Comparison of ENCODE assay signal across 15 mouse cellular contexts in genomic region chr19:45447222-45447621, GRCm38 (mm10).
DNase-seq lines count a peak whose midpoint lies in the region; ATAC-seq lines count a peak whose summit lies in the region.
"Had no signal": no experiment of that assay in that cellular context is flagged by ENCODE, and none has a peak within 500 bp of the region (broad histone marks: within the 10 kb centered on the region; RNA-seq: fewer than 3 reads in every experiment).

No protein-coding gene starts in this region.

- DNase-seq in heart, postnatal 36 days, result no peak
- DNase-seq in neural tube, embryonic 10.5 days (ENCODE audit: extremely low spot score, low spot score), result no peak
- no peak for DNase-seq in liver, embryonic 13.5 days
- no peak for DNase-seq in ovary, postnatal 10 days (ENCODE audit: low spot score)
- no peak for DNase-seq in left cerebral cortex, adult 11 months (ENCODE audit: low spot score)
- DNase-seq: cerebellum, postnatal 25 days; heart, postnatal 14 days; kidney, adult 18-20 months; kidney, postnatal 25 days; thymus, adult 18-20 months had no signal

- intact Hi-C loops in heart, postnatal 36 days (cut with DNase I), result no loop called here

- peak overlapping the region; percentile 13; the same call in 1 of the 2 replicates for H3K4me3 ChIP-seq in heart, embryonic 12.5 days
- no peak overlapping the region for H3K4me3 ChIP-seq in neural tube, embryonic 12.5 days
- peak overlapping the region; percentile 60 for H3K4me3 ChIP-seq in liver, embryonic 13.5 days (replicated peaks)
- H3K4me3 ChIP-seq: limb, embryonic 10.5 days; lung, embryonic 15.5 days had no signal

- no peak overlapping the region for H3K27ac ChIP-seq in heart, embryonic 12.5 days (ENCODE audit: poor library complexity, severe bottlenecking)
- no peak overlapping the region for H3K27ac ChIP-seq in neural tube, embryonic 12.5 days
- H3K27ac ChIP-seq in liver, embryonic 13.5 days, result peak overlapping the region; percentile 97
- H3K27ac ChIP-seq: limb, embryonic 10.5 days; lung, embryonic 15.5 days had no signal

- no peaks in the 10 kb centered on the region for H3K27me3 ChIP-seq in heart, embryonic 12.5 days (replicated peaks)
- H3K27me3 ChIP-seq in neural tube, embryonic 12.5 days (replicated peaks), result 0 out of 2 replicates have a peak, but pooled peaks cover 2% of the 10 kb centered on the region
- no peaks in the 10 kb centered on the region for H3K27me3 ChIP-seq in liver, embryonic 13.5 days
- H3K27me3 ChIP-seq: lung, embryonic 15.5 days had no signal

- H3K9me3 ChIP-seq in heart, embryonic 12.5 days (replicated peaks), result no peaks in the 10 kb centered on the region
- H3K9me3 ChIP-seq in neural tube, embryonic 12.5 days, result no peaks in the 10 kb centered on the region
- no peaks in the 10 kb centered on the region for H3K9me3 ChIP-seq in liver, embryonic 13.5 days (replicated peaks)
- H3K9me3 ChIP-seq: limb, embryonic 10.5 days; lung, embryonic 15.5 days had no signal

- H3K9ac ChIP-seq in heart, embryonic 12.5 days, result no peak overlapping the region
- H3K9ac ChIP-seq in neural tube, embryonic 12.5 days, result no peak overlapping the region
- peak overlapping the region; percentile 67 for H3K9ac ChIP-seq in liver, embryonic 13.5 days
- H3K9ac ChIP-seq: lung, embryonic 15.5 days had no signal

- H3K4me2 ChIP-seq in heart, embryonic 12.5 days, result no peak overlapping the region
- H3K4me2 ChIP-seq in neural tube, embryonic 12.5 days (replicated peaks), result no peak overlapping the region
- H3K4me2 ChIP-seq in liver, embryonic 13.5 days, result peak overlapping the region; percentile 73
- H3K4me2 ChIP-seq: lung, embryonic 15.5 days had no signal

- no peaks in the 10 kb centered on the region; the same call in 1 of the 2 replicates for H3K36me3 ChIP-seq in heart, embryonic 12.5 days
- no peaks in the 10 kb centered on the region for H3K36me3 ChIP-seq in neural tube, embryonic 12.5 days
- H3K36me3 ChIP-seq in liver, embryonic 13.5 days, result peaks cover 22% of the 10 kb centered on the region
- H3K36me3 ChIP-seq: limb, embryonic 10.5 days; lung, embryonic 15.5 days had no signal

- peaks cover 8% of the 10 kb centered on the region for H3K4me1 ChIP-seq in heart, embryonic 12.5 days (replicated peaks)
- peaks cover 16% of the 10 kb centered on the region for H3K4me1 ChIP-seq in neural tube, embryonic 12.5 days
- H3K4me1 ChIP-seq in liver, embryonic 13.5 days (replicated peaks), result peaks cover 52% of the 10 kb centered on the region
- H3K4me1 ChIP-seq: limb, embryonic 10.5 days had no signal

- ATAC-seq in heart, embryonic 12.5 days (ENCODE audit: insufficient number of reproducible peaks, low FRiP score), result no peak
- peak; percentile 63; the same call in 1 of the 2 replicates for ATAC-seq in neural tube, embryonic 12.5 days (ENCODE audit: low FRiP score, low read depth)
- no peak for ATAC-seq in liver, embryonic 13.5 days (ENCODE audit: low read depth)
- ATAC-seq in cerebellum, adult (ENCODE audit: insufficient number of reproducible peaks, low FRiP score, low TSS enrichment), result no peak

- WGBS in heart, embryonic 12.5 days, result 89% methylated on average over 2 of the region's 2 CpGs
- WGBS in neural tube, embryonic 12.5 days, result 83% methylated on average over 2 of the region's 2 CpGs
- 94% methylated on average over 2 of the region's 2 CpGs for WGBS in liver, embryonic 13.5 days (ENCODE audit: insufficient replicate concordance)
